Mouse (Mus musculus) G1E-ER4 (cell line): Measurements from ENCODE around the gene Psd4. TPM values are rescaled to one million over a fixed set of nuclear protein-coding genes. Genes with fewer than 3 reads are reported as not detected.

Source experiments
- GATA1 ChIP-seq: IDR thresholded peaks from one replicate; pipeline ENCODE4 v1.8.0; 2012; ENCODE audit warnings: low read length, inconsistent platforms
- polyA plus RNA-seq: library from polyadenylated mRNA; stranded (reverse); fragments of >175 nt; gene quantifications from 2 replicates; pipeline ENCODE4 v1.2.3, GENCODE M21; 2012

Gene Psd4
- polyA plus RNA-seq, 1 experiment: 0.10 TPM

GRCm38 (mm10) chr2:24378747-24379450 lies 11.5 kb downstream of the Psd4 start:
- TF ChIP-seq GATA1: no peak

GRCm38 (mm10) chr2:24382456-24383230 lies 15.3 kb downstream of the Psd4 start:
- TF ChIP-seq GATA1: no peak

- TF ChIP-seq GATA1: no peak
Observed at GRCm38 (mm10) chr2:24383636-24384035, 16.3 kb downstream of the Psd4 start.

GRCm38 (mm10) chr2:24384393-24384792 lies 17.0 kb downstream of the Psd4 start:
- no peak for TF ChIP-seq GATA1

- no peak for TF ChIP-seq GATA1
Observed at GRCm38 (mm10) chr2:24385111-24385961, 18.0 kb downstream of the Psd4 start.

- no peak for TF ChIP-seq GATA1
Observed at GRCm38 (mm10) chr2:24386158-24386963, 19.0 kb downstream of the Psd4 start.

- no peak for TF ChIP-seq GATA1
Observed at GRCm38 (mm10) chr2:24386964-24387320, 19.6 kb downstream of the Psd4 start.

- no peak for TF ChIP-seq GATA1
Observed at GRCm38 (mm10) chr2:24387361-24388283, 20.2 kb downstream of the Psd4 start.

GRCm38 (mm10) chr2:24393251-24393650 lies 25.9 kb downstream of the Psd4 start:
- TF ChIP-seq GATA1: no peak

- no peak for TF ChIP-seq GATA1
Observed at GRCm38 (mm10) chr2:24397115-24397514, 29.7 kb downstream of the Psd4 start.

GRCm38 (mm10) chr2:24400711-24401110 lies 33.3 kb downstream of the Psd4 start:
- TF ChIP-seq GATA1: no peak

- TF ChIP-seq GATA1: no peak
Observed at GRCm38 (mm10) chr2:24405345-24406012, 38.1 kb downstream of the Psd4 start.

GRCm38 (mm10) chr2:24407701-24408485 lies 40.5 kb downstream of the Psd4 start:
- no peak for TF ChIP-seq GATA1

GRCm38 (mm10) chr2:24409166-24409565 lies 41.8 kb downstream of the Psd4 start:
- TF ChIP-seq GATA1: no peak
